Mouse (Mus musculus) R1 (cell line): ENCODE data around the gene Fam160b1.
A peak's percentile ranks its signal among the peaks of the same experiment; 100 is the strongest.

Experiments
- DNase-seq: peaks from one replicate; pipeline ENCODE4 v3.0.0-alpha.2; 2018; ENCODE audit warnings: low read depth, low spot score

Gene Fam160b1

GRCm38 (mm10) chr19:57367201-57367600 is 6.7 kb downstream of the Fam160b1 start:
- peak; percentile 53 for DNase-seq

GRCm38 (mm10) chr19:57367849-57368387 is 7.4 kb downstream of the Fam160b1 start:
- no peak for DNase-seq

- DNase-seq: no peak
These were observed 12.9 kb downstream of the Fam160b1 start for GRCm38 (mm10) chr19:57373276-57373811.

GRCm38 (mm10) chr19:57375161-57375560 is 14.7 kb downstream of the Fam160b1 start:
- peak; percentile 93 for DNase-seq

GRCm38 (mm10) chr19:57375746-57376145 is 15.3 kb downstream of the Fam160b1 start:
- peak; percentile 63 for DNase-seq

- no peak for DNase-seq
These were observed 16.7 kb downstream of the Fam160b1 start for GRCm38 (mm10) chr19:57377043-57377703.

- peak; percentile 41 for DNase-seq
These were observed 25.8 kb downstream of the Fam160b1 start for GRCm38 (mm10) chr19:57386176-57386693.

GRCm38 (mm10) chr19:57391545-57391944 is 31.1 kb downstream of the Fam160b1 start:
- DNase-seq: no peak

GRCm38 (mm10) chr19:57393357-57393957 is 33.0 kb downstream of the Fam160b1 start:
- DNase-seq: no peak

GRCm38 (mm10) chr19:57396609-57397008 is 36.1 kb downstream of the Fam160b1 start:
- no peak for DNase-seq

GRCm38 (mm10) chr19:57402364-57402763 is 41.9 kb downstream of the Fam160b1 start:
- DNase-seq: peak; percentile 24

GRCm38 (mm10) chr19:57403700-57404501 is 43.4 kb downstream of the Fam160b1 start:
- DNase-seq: peak; percentile 80

GRCm38 (mm10) chr19:57404502-57404848 is 44.0 kb downstream of the Fam160b1 start:
- no peak for DNase-seq

GRCm38 (mm10) chr19:57407947-57408346 is 47.5 kb downstream of the Fam160b1 start:
- DNase-seq: no peak

- peak; percentile 34 for DNase-seq
These were observed 51.1 kb downstream of the Fam160b1 start for GRCm38 (mm10) chr19:57411375-57412196.

GRCm38 (mm10) chr19:57413170-57413569 is 52.7 kb downstream of the Fam160b1 start:
- no peak for DNase-seq

- DNase-seq: peak; percentile 20
These were observed 53.4 kb downstream of the Fam160b1 start for GRCm38 (mm10) chr19:57413918-57414317.

- DNase-seq: peak; percentile 31
These were observed 54.7 kb downstream of the Fam160b1 start for GRCm38 (mm10) chr19:57415031-57415807.

- DNase-seq: peak; percentile 92
These were observed 57.5 kb downstream of the Fam160b1 start for GRCm38 (mm10) chr19:57417800-57418580.
